Mouse (Mus musculus): Measurements from ENCODE around the gene Yjefn3.

DNA sequence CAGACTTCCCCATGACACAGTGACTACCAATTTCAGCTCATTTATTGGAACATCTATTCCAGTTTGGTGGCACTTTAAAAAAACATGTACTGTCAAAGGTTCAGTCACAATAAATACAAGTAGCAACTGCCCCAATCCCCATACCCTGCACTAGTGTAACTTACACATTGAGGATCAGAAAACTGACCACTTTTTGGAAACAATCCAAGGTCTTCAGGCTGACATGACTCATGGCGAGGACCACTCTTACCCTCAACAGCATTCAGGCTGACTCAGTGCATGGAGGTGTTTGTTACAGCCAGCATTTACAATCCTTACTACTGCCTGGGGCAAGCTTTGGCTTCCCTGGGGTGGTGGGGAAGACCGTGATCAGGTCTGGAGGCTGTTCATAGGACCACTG lies 4.6 kb upstream of the Yjefn3 start:
- TF ChIP-seq POLR2A (IDR thresholded peaks at IDR 0.05; ENCODE audit: low read depth, low read length) (no peak), CTCF (IDR thresholded peaks at IDR 0.05; ENCODE audit: borderline replicate concordance, insufficient read depth, low read length) (no peak)
